Mouse (Mus musculus): ENCODE measurements around the gene Rai14.

DNA sequence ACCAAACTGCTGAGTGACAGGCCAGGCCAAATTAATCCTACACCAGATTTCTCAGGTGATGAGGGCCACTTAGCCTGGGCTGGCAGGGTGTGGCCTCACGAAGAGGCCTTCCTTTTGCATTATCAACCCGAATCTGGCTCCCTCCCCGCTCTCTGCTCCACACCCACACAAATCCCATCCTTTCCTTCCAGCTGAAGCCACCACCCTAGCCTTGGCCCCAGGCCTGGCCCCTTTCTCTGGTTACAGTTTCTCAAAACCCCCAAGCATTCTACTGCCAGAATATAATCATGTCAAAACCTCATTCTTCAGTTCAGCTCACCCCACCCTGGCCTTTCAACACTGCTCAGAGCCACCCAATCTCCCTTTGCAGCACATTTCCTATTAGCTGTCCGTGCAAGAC, 34.9 kb downstream of the Rai14 start:
- TF ChIP-seq CTCF (IDR thresholded peaks at IDR 0.05; ENCODE audit: low read depth) (no peak), EP300 (IDR thresholded peaks at IDR 0.05; ENCODE audit: low read depth) (no peak)

Data from liver, postnatal 0 days (tissue).